Mouse (Mus musculus) G1E (cell line): Measurements from ENCODE around the gene Snx33.

Source experiments
- CTCF ChIP-seq: IDR thresholded peaks from 2 replicates; pipeline ENCODE4 v1.5.1; 2012; ENCODE audit warnings: low read depth, low read length, inconsistent platforms, mixed read lengths
- TAL1 ChIP-seq: conservative IDR thresholded peaks from 2 replicates; pipeline ENCODE4 v1.6.1; 2012; ENCODE audit warnings: low read depth, low read length, inconsistent platforms, mixed read lengths

DNA sequence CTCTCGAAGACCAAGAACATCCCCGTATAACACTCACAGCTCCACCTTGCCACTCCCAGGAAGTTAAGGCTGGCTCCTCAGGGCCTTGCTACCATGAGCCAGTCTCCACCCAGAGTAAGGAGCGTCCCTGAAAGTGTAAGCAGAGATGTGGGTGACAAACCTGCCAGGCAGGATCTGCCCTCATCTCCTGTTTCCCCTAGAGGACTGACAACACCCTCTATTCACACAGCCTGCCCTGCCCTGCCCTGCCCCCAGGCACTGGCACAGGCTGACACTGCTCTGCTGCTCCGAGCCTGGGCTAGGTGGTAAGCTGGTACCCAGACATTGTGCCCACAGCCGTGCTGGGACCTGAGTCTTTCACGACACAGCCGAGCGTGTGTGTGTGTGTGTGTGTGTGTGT lies 27.0 kb downstream of the Snx33 start:
- TF ChIP-seq CTCF: no peak
- no peak for TF ChIP-seq TAL1
